In genomic region chr5:65765635-65765911, GRCm38 (mm10) we compare ENCODE assay signal across 8 mouse cellular contexts. TPM values are rescaled to one million over a fixed set of nuclear protein-coding genes. Genes with fewer than 3 reads are reported as not detected.
A peak's percentile ranks its signal among the peaks of the same experiment; 100 is the strongest.
DNase-seq lines count a peak whose midpoint lies in the region; ATAC-seq and TF ChIP-seq lines count a peak whose summit lies in the region.

No protein-coding gene starts in this region.

- H3K9ac ChIP-seq in lung, embryonic 15.5 days, result peak overlapping the region; percentile 2; the same call in 1 of the 2 replicates
- H3K9ac ChIP-seq in forebrain, embryonic 11.5 days (ENCODE audit: low read length), result no peak overlapping the region; the same call in 1 of the 2 replicates
- H3K9ac ChIP-seq in neural tube, embryonic 15.5 days (replicated peaks), result peak overlapping the region; percentile 97

- H3K4me2 ChIP-seq in lung, embryonic 15.5 days, result peak overlapping the region; percentile 68
- H3K4me2 ChIP-seq in forebrain, embryonic 11.5 days (ENCODE audit: low read depth, low read length, severe bottlenecking), result peak overlapping the region; percentile 95
- H3K4me2 ChIP-seq in neural tube, embryonic 15.5 days, result peak overlapping the region; percentile 75

- H3K4me1 ChIP-seq in lung, embryonic 15.5 days, result peaks cover 14% of the 10 kb centered on the region
- H3K4me1 ChIP-seq in forebrain, embryonic 11.5 days (replicated peaks; ENCODE audit: control insufficient read depth, insufficient read depth, low read length), result no peaks in the 10 kb centered on the region; the same call in 1 of the 2 replicates
- peaks cover 4% of the 10 kb centered on the region for H3K4me1 ChIP-seq in limb, embryonic 10.5 days
- H3K4me1 ChIP-seq in neural tube, embryonic 15.5 days, result peaks cover 12% of the 10 kb centered on the region
- peaks cover 3% of the 10 kb centered on the region; the same call in 1 of the 2 replicates for H3K4me1 ChIP-seq in thymus, adult 2 months (replicated peaks; ENCODE audit: control insufficient read depth, insufficient read depth, low read length)

- peak overlapping the region; percentile 94 for H3K4me3 ChIP-seq in lung, embryonic 15.5 days
- peak overlapping the region; percentile 91 for H3K4me3 ChIP-seq in forebrain, embryonic 11.5 days (ENCODE audit: low read depth, low read length)
- H3K4me3 ChIP-seq in limb, embryonic 10.5 days, result peak overlapping the region; percentile 95
- peak overlapping the region; percentile 87 for H3K4me3 ChIP-seq in neural tube, embryonic 15.5 days (replicated peaks)
- H3K4me3 ChIP-seq in thymus, adult 2 months (ENCODE audit: control insufficient read depth, insufficient read depth, low read length), result no peak overlapping the region

- H3K36me3 ChIP-seq in lung, embryonic 15.5 days, result no peaks in the 10 kb centered on the region
- no peaks in the 10 kb centered on the region for H3K36me3 ChIP-seq in forebrain, embryonic 11.5 days (ENCODE audit: control insufficient read depth, insufficient read depth, low read length)
- H3K36me3 ChIP-seq in limb, embryonic 10.5 days, result peaks cover 15% of the 10 kb centered on the region; the same call in 1 of the 2 replicates
- H3K36me3 ChIP-seq in neural tube, embryonic 15.5 days, result no peaks in the 10 kb centered on the region
- H3K36me3 ChIP-seq in thymus, adult 2 months (ENCODE audit: control insufficient read depth, insufficient read depth, low read length), result no peaks in the 10 kb centered on the region

- no peaks in the 10 kb centered on the region for H3K9me3 ChIP-seq in lung, embryonic 15.5 days
- H3K9me3 ChIP-seq in forebrain, embryonic 11.5 days (ENCODE audit: control insufficient read depth, low read length), result no peaks in the 10 kb centered on the region
- no peaks in the 10 kb centered on the region for H3K9me3 ChIP-seq in limb, embryonic 10.5 days (replicated peaks)
- no peaks in the 10 kb centered on the region for H3K9me3 ChIP-seq in neural tube, embryonic 15.5 days (replicated peaks)

- DNase-seq in lung, postnatal 4 days, result no peak
- no peak for DNase-seq in forebrain, embryonic 11.5 days (ENCODE audit: low spot score)
- DNase-seq in limb, embryonic 10.5 days (ENCODE audit: low spot score), result no peak
- DNase-seq in thymus, adult 2 months, result no peak
- DNase-seq in cerebellum, postnatal 4 days (ENCODE audit: low spot score in 2 of 2), result no peak
- DNase-seq in Muller cell, postnatal 12 days (ENCODE audit: inconsistent ontology term), result no peak

- TF ChIP-seq POLR2A in thymus, adult 2 months (IDR thresholded peaks at IDR 0.05; ENCODE audit: control insufficient read depth, extremely low read depth, insufficient read depth, low read length, poor library complexity), result no peak

- no peaks in the 10 kb centered on the region for H3K27me3 ChIP-seq in lung, embryonic 15.5 days
- H3K27me3 ChIP-seq in forebrain, embryonic 11.5 days (ENCODE audit: control insufficient read depth, insufficient read depth, low read length), result no peaks in the 10 kb centered on the region
- no peaks in the 10 kb centered on the region for H3K27me3 ChIP-seq in limb, embryonic 10.5 days (ENCODE audit: low read depth, poor library complexity, severe bottlenecking)
- H3K27me3 ChIP-seq in neural tube, embryonic 15.5 days (replicated peaks), result no peaks in the 10 kb centered on the region
- no peaks in the 10 kb centered on the region for H3K27me3 ChIP-seq in thymus, adult 2 months (ENCODE audit: control insufficient read depth, insufficient read depth, low read length)

- peak overlapping the region; percentile 100 for H3K27ac ChIP-seq in lung, embryonic 15.5 days
- no peak overlapping the region for H3K27ac ChIP-seq in forebrain, embryonic 11.5 days (ENCODE audit: low read depth, low read length)
- peak overlapping the region; percentile 100; the same call in 1 of the 2 replicates for H3K27ac ChIP-seq in limb, embryonic 10.5 days
- peak overlapping the region; percentile 100 for H3K27ac ChIP-seq in neural tube, embryonic 15.5 days (replicated peaks)
- no peak overlapping the region; the same call in 1 of the 2 replicates for H3K27ac ChIP-seq in thymus, adult 2 months (ENCODE audit: control insufficient read depth, insufficient read depth, low read length)

- no peak for TF ChIP-seq CTCF in thymus, adult 2 months (IDR thresholded peaks at IDR 0.05; ENCODE audit: borderline replicate concordance, control insufficient read depth, extremely low read depth, insufficient read depth, low read length, poor library complexity)

- WGBS in lung, embryonic 15.5 days, result 34% methylated on average over 5 of the region's 5 CpGs
- 67% methylated on average over 5 of the region's 5 CpGs for WGBS in forebrain, embryonic 11.5 days
- 77% methylated on average over 5 of the region's 5 CpGs for WGBS in limb, embryonic 10.5 days
- 57% methylated on average over 5 of the region's 5 CpGs for WGBS in neural tube, embryonic 15.5 days
- WGBS in thymus, adult 2 months, result 46% methylated on average over 5 of the region's 5 CpGs

- ATAC-seq in lung, embryonic 15.5 days (ENCODE audit: borderline replicate concordance, extremely low read depth, low FRiP score, low TSS enrichment), result no peak
- no peak for ATAC-seq in forebrain, embryonic 11.5 days (replicated peaks; ENCODE audit: low FRiP score)
- ATAC-seq in neural tube, embryonic 15.5 days (ENCODE audit: low FRiP score), result no peak

RNA-seq across cellular contexts. Expression of gene N4bp2, which starts 2.3 kb away (rescaled TPM):
- polyA plus RNA-seq in lung, embryonic 15.5 days (2015; fragmentation: Nextera tagmentation; extraction: Ambion mirVana), result 18.0 and 21.3 TPM in 2 replicates
- polyA plus RNA-seq in forebrain, embryonic 11.5 days (2014; fragmentation: Nextera tagmentation; extraction: Ambion mirVana), result 47.1 and 56.3 TPM in 2 replicates
- polyA plus RNA-seq in limb, embryonic 10.5 days (2016; fragmentation: Nextera tagmentation; extraction: Ambion mirVana), result 33.3 and 39.8 TPM in 2 replicates
- 13.7 and 16.6 TPM in 2 replicates for polyA plus RNA-seq in neural tube, embryonic 15.5 days (2015; fragmentation: Nextera tagmentation; extraction: Ambion mirVana)
- 22.0 and 32.2 TPM in 2 replicates for polyA plus RNA-seq in thymus, adult 2 months (2012; rRNA removed)

Comparison
In these comparisons a context has a peak if more than half of its experiments do, and no peak if none do; other contexts are left out.
1. H3K27ac ChIP-seq: peak in lung, embryonic 15.5 days (single experiment), limb, embryonic 10.5 days (single experiment) and neural tube, embryonic 15.5 days (single experiment); none in forebrain, embryonic 11.5 days (single experiment) and thymus, adult 2 months (single experiment).
2. Peak in every context shown above with its lines, with median percentiles within 50 percentile points of each other: H3K4me2 ChIP-seq.